Mouse (Mus musculus) 3134 (cell line): ENCODE measurements around the gene Camk1g.
A peak's percentile ranks its signal among the peaks of the same experiment; 100 is the strongest.

Experiments
- DNase-seq: peaks from one replicate; pipeline ENCODE4 v3.0.0-alpha.2; 2011; ENCODE audit warnings: low spot score; ENCODE audit not compliant: insufficient read length; ENCODE audit errors: extremely low read depth

Gene Camk1g

GRCm38 (mm10) chr1:193309785-193310518 lies 60.1 kb downstream of the Camk1g start:
- DNase-seq = no peak

GRCm38 (mm10) chr1:193306832-193307231 lies 63.3 kb downstream of the Camk1g start:
- DNase-seq = no peak

DNA sequence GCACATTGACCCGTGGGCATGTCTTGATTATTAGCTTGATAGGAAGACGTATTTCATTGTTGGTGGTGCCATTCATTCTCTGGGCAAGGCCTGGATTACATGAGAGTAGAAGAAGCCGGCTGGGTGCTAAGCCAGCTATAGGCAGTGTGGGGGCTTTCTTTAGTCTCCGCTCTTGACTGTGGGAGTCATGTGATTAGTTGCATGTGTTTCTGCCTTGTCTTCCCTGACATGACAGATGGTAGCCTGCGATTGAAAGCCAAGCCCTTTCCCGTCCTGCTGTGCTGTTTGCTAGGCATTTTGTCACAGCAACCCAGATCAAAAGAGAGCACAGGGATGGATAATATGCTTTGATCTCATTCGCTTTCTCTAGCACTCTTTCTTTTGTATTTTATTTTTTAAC lies 64.7 kb downstream of the Camk1g start:
- no peak for DNase-seq

DNA sequence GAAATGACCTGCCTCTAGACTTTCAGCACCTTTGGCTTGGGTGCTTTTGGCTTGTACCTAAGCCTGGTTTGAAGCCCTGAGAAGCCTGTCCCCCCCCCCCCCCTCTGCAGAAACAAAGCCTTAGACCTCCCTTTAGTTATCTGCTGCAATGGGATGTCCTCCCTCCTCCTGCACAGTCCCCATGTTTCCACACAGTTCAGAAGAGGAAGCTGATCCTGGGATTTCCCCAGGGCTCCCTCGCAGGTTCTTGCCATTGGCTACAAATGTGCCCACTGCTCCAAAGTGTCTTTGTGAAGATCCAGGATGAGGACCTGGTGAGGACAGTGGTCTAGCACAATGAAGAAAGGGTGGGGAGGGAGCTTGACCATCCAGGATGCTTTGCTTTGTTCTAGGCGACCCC lies 67.0 kb downstream of the Camk1g start:
- no peak for DNase-seq

DNA sequence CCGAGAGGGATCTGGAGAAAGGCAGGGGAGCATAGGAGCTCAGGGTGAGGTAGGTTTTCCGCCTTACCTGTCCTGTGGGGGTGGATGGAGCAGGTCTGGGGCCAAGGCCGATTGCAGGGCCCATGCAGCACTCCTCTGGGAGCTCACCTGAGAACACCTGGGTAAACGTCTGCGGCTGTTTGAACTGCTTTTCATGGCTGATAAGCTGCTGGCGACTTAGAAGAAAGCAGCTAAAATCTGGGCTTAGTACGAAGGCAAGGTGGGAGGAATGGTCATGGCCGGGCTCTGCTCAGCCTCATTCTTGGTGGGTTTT lies 68.0 kb downstream of the Camk1g start:
- DNase-seq = no peak

- peak; percentile 47 for DNase-seq
Observed at GRCm38 (mm10) chr1:193301216-193302092, 68.6 kb downstream of the Camk1g start.

GRCm38 (mm10) chr1:193299995-193300394 lies 70.1 kb downstream of the Camk1g start:
- DNase-seq = no peak

GRCm38 (mm10) chr1:193298141-193298765 lies 71.8 kb downstream of the Camk1g start:
- DNase-seq = peak; percentile 46
